Mouse (Mus musculus): ENCODE measurements around the gene Krt77.

The Krt77 gene

GRCm38 (mm10) chr15:101833131-101833530, 36.4 kb downstream of the Krt77 start:
- no peak for DNase-seq (ENCODE audit: low spot score in 2 of 2)

GRCm38 (mm10) chr15:101829441-101829840, 40.1 kb downstream of the Krt77 start:
- no peak for DNase-seq (ENCODE audit: low spot score in 2 of 2)

GRCm38 (mm10) chr15:101821786-101822185, 47.7 kb downstream of the Krt77 start:
- DNase-seq (ENCODE audit: low spot score in 2 of 2): no peak

GRCm38 (mm10) chr15:101817875-101818274, 51.6 kb downstream of the Krt77 start, which contains the start of gene Krt2:
Gene Krt2, minus strand, starts transcription at chr15:101818169.
- no peak for DNase-seq (ENCODE audit: low spot score in 2 of 2)
